Mouse (Mus musculus) midbrain, embryonic 11.5 days (tissue): ENCODE results near the gene Reg3a. TPM values are rescaled to one million over a fixed set of nuclear protein-coding genes. Genes with fewer than 3 reads are reported as not detected.
"Not testable (repeated sequence)": the region's sequence is repeated elsewhere in the genome, so short reads cannot be mapped to it uniquely, and the experiment has no call there.

ENCODE experiments used
- ATAC-seq: fragments of 200-750 bp; cut with Nextera tagmentation; 2 replicates; pipeline ENCODE4 v1.8.0; 2017; ENCODE audit warnings: moderate TSS enrichment, moderate library complexity; ENCODE audit not compliant: low FRiP score
- DNase-seq: peaks from one replicate; pipeline ENCODE4 v3.0.0; 2015; ENCODE audit warnings: low spot score; ENCODE audit errors: missing footprints
- H3K27ac ChIP-seq: fragments of 300-500 bp; sonication (generic); 2 replicates; pipeline ENCODE4 v1.5.1; 2014; ENCODE audit warnings: low read depth, low read length
- H3K27me3 ChIP-seq: fragments of 300-500 bp; sonication (generic); 2 replicates; pipeline ENCODE4 v1.6.1; 2014; ENCODE audit warnings: mild to moderate bottlenecking, low read length, moderate library complexity, mixed read lengths; ENCODE audit not compliant: control insufficient read depth, insufficient read depth
- H3K36me3 ChIP-seq: fragments of 300-500 bp; sonication (generic); 2 replicates; pipeline ENCODE4 v1.6.1; 2014; ENCODE audit warnings: mild to moderate bottlenecking, low read length, moderate library complexity, mixed read lengths; ENCODE audit not compliant: control insufficient read depth, insufficient read depth
- H3K4me1 ChIP-seq: fragments of 300-500 bp; sonication (generic); 2 replicates; pipeline ENCODE4 v1.6.1; 2014; ENCODE audit warnings: low read length; ENCODE audit not compliant: control insufficient read depth, insufficient read depth
- H3K4me2 ChIP-seq: fragments of 300-500 bp; sonication (generic); 2 replicates; pipeline ENCODE4 v1.6.1; 2014; ENCODE audit warnings: mild to moderate bottlenecking, moderate library complexity
- H3K4me3 ChIP-seq: fragments of 300-500 bp; sonication (generic); 2 replicates; pipeline ENCODE4 v1.5.1; 2014; ENCODE audit warnings: low read depth, low read length
- H3K9ac ChIP-seq: fragments of 300-500 bp; sonication (generic); 2 replicates; pipeline ENCODE4 v1.6.1; 2014; ENCODE audit warnings: low read length
- H3K9me3 ChIP-seq: fragments of 300-500 bp; sonication (generic); 2 replicates; pipeline ENCODE4 v1.6.1; 2016; ENCODE audit warnings: low read length; ENCODE audit not compliant: control insufficient read depth
- WGBS: fragments of 180-500 bp; shearing (Covaris S2); extraction: QIAGEN DNeasy Blood & Tissue Kit; methylation state at CpG from one replicate; pipeline ENCODE4 v1.1.7; 2014; 5-methylcytosine and 5-hydroxymethylcytosine counted together
- polyA plus RNA-seq: library from polyadenylated mRNA; unstranded; fragments of >200 nt; fragmentation: Nextera tagmentation; extraction: Ambion mirVana; gene quantifications from 2 replicates; pipeline ENCODE4 v1.2.1, GENCODE M21; 2014

The Reg3a gene
- polyA plus RNA-seq, 1 experiment from 2014 or later: not detected

- not testable (repeated sequence) for ATAC-seq, DNase-seq, H3K27ac ChIP-seq, H3K36me3 ChIP-seq, H3K9me3 ChIP-seq, H3K4me1 ChIP-seq, H3K4me3 ChIP-seq, H3K27me3 ChIP-seq, H3K9ac ChIP-seq, H3K4me2 ChIP-seq
Observed at GRCm38 (mm10) chr6:78422411-78422810, 41.9 kb downstream of the Reg3a start, which contains the start of gene Reg1. Reg1 (plus strand) TSS chr6:78422711.

- ATAC-seq (no peak), DNase-seq (no peak)
- Histone ChIP-seq H3K36me3 (no peaks in the 10 kb centered on the region), H3K27ac (no peak overlapping the region), H3K4me2 (no peak overlapping the region), H3K27me3 (no peaks in the 10 kb centered on the region), H3K9ac (no peak overlapping the region), H3K9me3 (no peaks in the 10 kb centered on the region), H3K4me1 (no peaks in the 10 kb centered on the region), H3K4me3 (no peak overlapping the region)
- 89% methylated on average over 3 of the region's 3 CpGs for WGBS
Observed at GRCm38 (mm10) chr6:78425497-78425896, 45.0 kb downstream of the Reg3a start.

Other genes with a start within 250 kb of the Reg3a start
- gene Reg3b, start 10.1 kb upstream of the Reg3a start, polyA plus RNA-seq: not detected in 2 replicates
- not detected in 2 replicates for gene Reg3d, start 1.8 kb upstream of the Reg3a start, polyA plus RNA-seq
- gene Reg2, start 14.9 kb downstream of the Reg3a start, polyA plus RNA-seq: not detected in 2 replicates
- gene Reg1, start 42.0 kb downstream of the Reg3a start, polyA plus RNA-seq: not detected in 2 replicates
- gene Reg3g, start 88.2 kb downstream of the Reg3a start, polyA plus RNA-seq: not detected in 2 replicates